ENCODE assay signal across 24 mouse cellular contexts in genomic region chr19:6227864-6228263, GRCm38 (mm10). TPM values are rescaled to one million over a fixed set of nuclear protein-coding genes. Genes with fewer than 3 reads are reported as not detected.
DNase-seq lines count a peak whose midpoint lies in the region; ATAC-seq lines count a peak whose summit lies in the region.
"Had no signal": no experiment of that assay in that cellular context is flagged by ENCODE, and none has a peak within 500 bp of the region (broad histone marks: within the 10 kb centered on the region; RNA-seq: fewer than 3 reads in every experiment).

No protein-coding gene starts in this region.

- H3K9ac ChIP-seq in heart, embryonic 11.5 days (ENCODE audit: low read depth, low read length): no peak overlapping the region
- H3K9ac ChIP-seq: embryonic facial prominence, embryonic 12.5 days; forebrain, embryonic 13.5 days; hindbrain, embryonic 15.5 days had no signal

- H3K9me3 ChIP-seq in heart, embryonic 11.5 days (replicated peaks; ENCODE audit: control insufficient read depth, low read length): no peaks in the 10 kb centered on the region
- H3K9me3 ChIP-seq: embryonic facial prominence, embryonic 12.5 days; forebrain, embryonic 13.5 days; G1E; hindbrain, embryonic 15.5 days had no signal

- no peaks in the 10 kb centered on the region for H3K4me1 ChIP-seq in heart, embryonic 11.5 days (ENCODE audit: control insufficient read depth, insufficient read depth, low read length)
- H3K4me1 ChIP-seq: forebrain, embryonic 13.5 days; hindbrain, embryonic 15.5 days had no signal

- no peak overlapping the region for H3K4me3 ChIP-seq in heart, embryonic 11.5 days (ENCODE audit: low read depth, low read length)
- H3K4me3 ChIP-seq: embryonic facial prominence, embryonic 12.5 days; forebrain, embryonic 13.5 days; gastrocnemius, adult 2 months; hindbrain, embryonic 15.5 days had no signal

- H3K36me3 ChIP-seq in heart, embryonic 11.5 days (ENCODE audit: control insufficient read depth, insufficient read depth, low read length): peaks cover 12% of the 10 kb centered on the region

- H3K27ac ChIP-seq in heart, embryonic 11.5 days (ENCODE audit: low read depth, low read length): no peak overlapping the region
- H3K27ac ChIP-seq: embryonic facial prominence, embryonic 12.5 days; forebrain, embryonic 13.5 days; gastrocnemius, adult 2 months; hindbrain, embryonic 15.5 days had no signal

- no peaks in the 10 kb centered on the region for H3K27me3 ChIP-seq in heart, embryonic 11.5 days (ENCODE audit: control insufficient read depth, insufficient read depth, low read length)
- H3K27me3 ChIP-seq: embryonic facial prominence, embryonic 12.5 days; forebrain, embryonic 13.5 days; hindbrain, embryonic 15.5 days had no signal

- DNase-seq in cerebellum, adult 11-12 months: peak; percentile 30
- no peak for DNase-seq in cerebellum, adult 11 months
- DNase-seq in heart, adult 11 months: peak; percentile 92
- DNase-seq in layer of hippocampus, postnatal 14 days (ENCODE audit: low spot score in 2 of 2): peak; percentile 15 to 25
- DNase-seq in layer of hippocampus, adult 11-12 months (ENCODE audit: low spot score): no peak
- DNase-seq in kidney, adult 18-20 months: no peak
- DNase-seq: adrenal gland, adult 8-10 months; adrenal gland, postnatal 36 days; B cell, adult 2 months; cerebellum, adult 18-20 months; gastrocnemius, adult 2 months; gastrocnemius, postnatal 25 days; heart, postnatal 10 days; heart, postnatal 4 days had no signal

- no peak overlapping the region for H3K4me2 ChIP-seq in heart, embryonic 11.5 days
- H3K4me2 ChIP-seq: embryonic facial prominence, embryonic 12.5 days; forebrain, embryonic 13.5 days; hindbrain, embryonic 15.5 days had no signal

- 93% methylated on average over 4 of the region's 4 CpGs for WGBS in heart, embryonic 11.5 days (ENCODE audit: insufficient replicate concordance)

- no peak for ATAC-seq in heart, embryonic 11.5 days (replicated peaks; ENCODE audit: insufficient number of reproducible peaks, low FRiP score, low TSS enrichment)
- ATAC-seq: CD4-positive, CD25-positive, alpha-beta regulatory T cell, adult 4 months; forebrain, embryonic 13.5 days; inflammation-experienced regulatory T-cells, adult 6 months; intestine, postnatal 0 days had no signal

RNA-seq across cellular contexts. Expression of gene Gpha2, which starts 1.7 kb away (rescaled TPM):
- 0.29 TPM in 1 of 2 replicates, not detected in the other for polyA plus RNA-seq in heart, embryonic 11.5 days (2014; fragmentation: Nextera tagmentation; extraction: Ambion mirVana)
- total RNA-seq in layer of hippocampus, postnatal 14 days (2021): not detected
- total RNA-seq: G1E; gastrocnemius, adult 2 months; gastrocnemius, postnatal 25 days; granulocyte monocyte progenitor cell, adult 5-6 weeks; heart, postnatal 10 days; heart, postnatal 4 days had no signal
- polyA plus RNA-seq: CD4-positive, CD25-positive, alpha-beta regulatory T cell, adult 4 months; forebrain, embryonic 13.5 days; G1E; heart, embryonic 14.5 days; hindbrain, embryonic 15.5 days; inflammation-experienced regulatory T-cells, adult 6 months had no signal

RNA-seq across cellular contexts. Expression of gene Ppp2r5b, which starts 7.8 kb away (rescaled TPM):
- 22.2 and 27.7 TPM in 2 replicates for polyA plus RNA-seq in heart, embryonic 11.5 days (2014; fragmentation: Nextera tagmentation; extraction: Ambion mirVana)
- total RNA-seq in layer of hippocampus, postnatal 14 days (2021): 100 to 1,000 TPM; 158 to 170 TPM

RNA-seq across cellular contexts. Expression of gene Atg2a, which starts 13.6 kb away (rescaled TPM):
- 6.1 and 8.4 TPM in 2 replicates for polyA plus RNA-seq in heart, embryonic 11.5 days (2014; fragmentation: Nextera tagmentation; extraction: Ambion mirVana)
- total RNA-seq in layer of hippocampus, postnatal 14 days (2021): 10 to 100 TPM; 35.9 to 38.2 TPM

RNA-seq across cellular contexts. Expression of gene Majin, which starts 43.7 kb away (rescaled TPM):
- not detected in 2 replicates for polyA plus RNA-seq in heart, embryonic 11.5 days (2014; fragmentation: Nextera tagmentation; extraction: Ambion mirVana)
- not detected for total RNA-seq in layer of hippocampus, postnatal 14 days (2021)
- total RNA-seq: gastrocnemius, adult 2 months; gastrocnemius, postnatal 25 days; granulocyte monocyte progenitor cell, adult 5-6 weeks; heart, postnatal 10 days; heart, postnatal 4 days had no signal
- polyA plus RNA-seq: embryonic facial prominence, embryonic 12.5 days; forebrain, embryonic 13.5 days; G1E; heart, embryonic 14.5 days; hindbrain, embryonic 15.5 days; intestine, postnatal 0 days had no signal

RNA-seq across cellular contexts. Expression of gene Ehd1, which starts 48.7 kb away (rescaled TPM):
- 70.0 and 82.8 TPM in 2 replicates for polyA plus RNA-seq in heart, embryonic 11.5 days (2014; fragmentation: Nextera tagmentation; extraction: Ambion mirVana)
- 10 to 100 TPM; 68.8 to 79.0 TPM for total RNA-seq in layer of hippocampus, postnatal 14 days (2021)

Comparison
In these comparisons a context has a peak if more than half of its experiments do, and no peak if none do; other contexts are left out.
1. DNase-seq: peak in cerebellum, adult 11-12 months (single experiment), heart, adult 11 months (single experiment) and layer of hippocampus, postnatal 14 days (2 of 2); none in cerebellum, adult 11 months (single experiment), layer of hippocampus, adult 11-12 months (single experiment) and kidney, adult 18-20 months (single experiment).